Mouse (Mus musculus) stomach, postnatal 0 days (tissue): ENCODE data around the gene Tsr2.

Experiments used
- CTCF ChIP-seq: IDR thresholded peaks from 2 replicates; pipeline ENCODE4 v1.5.1; 2016; ENCODE audit warnings: antibody characterized with exemption, low read depth, mild to moderate bottlenecking, moderate library complexity
- EP300 ChIP-seq: optimal IDR thresholded peaks from 2 replicates; pipeline ENCODE3; 2016; ENCODE audit warnings: antibody characterized with exemption

DNA sequence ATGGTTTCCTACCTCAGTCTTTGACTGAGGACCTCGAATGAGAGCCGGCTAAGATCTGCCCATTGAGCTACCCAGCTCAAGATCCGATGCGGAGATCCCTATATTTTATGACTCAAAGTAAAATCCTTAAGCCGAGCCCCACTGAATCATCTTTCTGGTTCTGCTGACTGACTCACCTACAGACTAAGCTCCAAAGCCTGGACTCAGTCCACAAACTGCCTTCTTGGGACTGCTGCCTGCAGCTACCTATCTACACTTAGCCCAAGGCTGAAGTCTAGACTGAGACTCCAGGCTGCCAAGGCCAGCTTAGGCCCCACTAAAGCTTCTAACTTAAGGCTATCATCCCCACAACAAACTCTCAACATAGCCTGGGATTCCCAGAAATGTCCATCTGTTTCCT, 20.3 kb downstream of the Tsr2 start:
- TF ChIP-seq CTCF (no peak), EP300 (no peak)
